Mouse (Mus musculus): Measurements from ENCODE around the gene Fbxl19. TPM values are rescaled to one million over a fixed set of nuclear protein-coding genes. Genes with fewer than 3 reads are reported as not detected.

Fbxl19 gene
- total and polyA plus RNA-seq, 3 experiments: 22.4 to 31.7 (median 28.2) TPM

DNA sequence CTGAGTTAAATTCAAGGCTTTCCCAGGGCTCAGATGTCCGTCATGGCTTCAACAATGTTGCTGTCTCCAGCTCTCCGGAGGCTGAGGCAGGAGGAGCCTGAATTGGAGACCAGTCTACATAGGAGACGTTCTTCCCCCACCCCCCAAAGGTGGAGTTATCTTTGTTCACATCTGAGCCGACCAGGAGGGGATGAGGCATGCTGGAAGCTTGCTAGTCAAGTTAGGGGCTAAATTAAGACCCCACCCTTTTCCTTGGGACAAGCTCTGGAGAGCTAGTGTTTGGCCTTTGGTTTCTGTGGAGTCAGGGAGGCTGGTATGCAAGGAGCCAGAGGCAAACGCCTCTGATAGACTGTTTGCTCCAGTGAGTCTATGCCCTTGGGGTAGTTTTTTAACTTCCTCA is 8.8 kb downstream of the Fbxl19 start:
- Histone ChIP-seq H3K4me1 (ENCODE audit: control insufficient read depth in 1 of 2, insufficient read depth in 2 of 2) (peaks cover 0 to 13% of the 10 kb centered on the region in 2 experiments; a peak in 1 of 4 replicates), H3K36me3 (replicated peaks in 1 of 2; ENCODE audit: control insufficient read depth in 1 of 2, insufficient read depth in 1 of 2, low read length in 1 of 2) (peaks cover 46 to 99% of the 10 kb centered on the region in 2 experiments), H3K9ac (ENCODE audit: insufficient read depth, low read depth) (no peak overlapping the region), H3K79me2 (replicated peaks; ENCODE audit: control insufficient read depth, extremely low read depth, insufficient read depth, poor library complexity, severe bottlenecking) (no peaks in the 10 kb centered on the region), H3K27ac (ENCODE audit: insufficient read depth, low read depth) (no peak overlapping the region), H3K9me3 (replicated peaks; ENCODE audit: low read length) (no peaks in the 10 kb centered on the region), H3K4me2 (ENCODE audit: insufficient read depth, low read depth, poor library complexity, severe bottlenecking) (no peak overlapping the region), H3K27me3 (replicated peaks) (no peaks in the 10 kb centered on the region), H3K4me3 (replicated peaks in 1 of 3; ENCODE audit: low read depth in 2 of 3, low read length in 2 of 3, poor library complexity in 1 of 3) (no peak overlapping the region)
- no peak for DNase-seq (ENCODE audit: extremely low read depth)
- TF ChIP-seq MEF2A (IDR thresholded peaks at IDR 0.05; ENCODE audit: borderline replicate concordance, low read depth, low read length): no peak
- no peak for TF ChIP-seq MAZ (IDR thresholded peaks at IDR 0.05; ENCODE audit: low read depth, low read length)
- TF ChIP-seq NELFE (IDR thresholded peaks at IDR 0.05; ENCODE audit: low read depth, low read length): no peak
- TF ChIP-seq KAT2A (IDR thresholded peaks at IDR 0.05; ENCODE audit: insufficient replicate concordance, low read length): no peak
- TF ChIP-seq GABPA (IDR thresholded peaks at IDR 0.05; ENCODE audit: insufficient replicate concordance, low read depth, low read length): no peak
- dilution Hi-C loops (cut with MboI; ENCODE audit: extremely low pct_ligation_motif_present, extremely low pct_unique_long_range_greater_than_20kb, low sequenced_read_pairs): no loop called here
- in situ Hi-C loops (cut with MboI; ENCODE audit: low pct_ligation_motif_present, low pct_unique_long_range_greater_than_20kb, low sequenced_read_pairs): loop anchor here (25.0 kb wide), 1 partner anchor 391 kb away; no protein-coding TSS in a partner anchor

DNA sequence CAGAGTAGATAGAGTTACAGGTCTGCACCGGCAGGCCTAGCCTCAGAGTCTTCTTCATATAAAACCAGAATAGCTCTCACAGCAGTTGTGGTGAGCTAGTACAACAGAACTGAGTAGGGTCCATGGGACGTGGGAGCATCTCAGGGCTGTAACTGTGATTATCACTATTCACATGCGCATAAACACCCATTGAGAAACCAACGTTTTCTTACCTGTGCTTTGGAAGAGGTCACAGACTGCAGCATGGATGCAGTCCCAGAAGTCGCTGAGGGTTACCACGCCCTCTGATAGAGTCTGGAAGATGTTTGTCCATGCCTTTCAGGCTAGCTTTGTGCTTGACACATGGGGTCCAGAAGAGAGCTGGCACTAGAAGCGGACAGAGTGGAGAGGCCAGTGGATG is 9.4 kb downstream of the Fbxl19 start:
- no peaks in the 10 kb centered on the region for H3K27me3 ChIP-seq (replicated peaks)
- no peak overlapping the region for H3K4me2 ChIP-seq (ENCODE audit: insufficient read depth, low read depth, poor library complexity, severe bottlenecking)
- H3K9me3 ChIP-seq (replicated peaks; ENCODE audit: low read length): no peaks in the 10 kb centered on the region
- no peak overlapping the region for H3K9ac ChIP-seq (ENCODE audit: insufficient read depth, low read depth)
- TF ChIP-seq ELF1 (IDR thresholded peaks at IDR 0.05; ENCODE audit: low read depth, low read length) (no peak), TBP (conservative IDR thresholded peaks at IDR 0.05; ENCODE audit: low read depth, low read length) (no peak), EP300 (IDR thresholded peaks at IDR 0.05; ENCODE audit: low read length) (no peak), NELFE (IDR thresholded peaks at IDR 0.05; ENCODE audit: low read depth, low read length) (no peak), MEF2A (IDR thresholded peaks at IDR 0.05; ENCODE audit: borderline replicate concordance, low read depth, low read length) (no peak), CTCF (conservative IDR thresholded peaks at IDR 0.05 in 1 of 2, IDR thresholded peaks at IDR 0.05 in 1 of 2; ENCODE audit: low read depth in 2 of 2, low read length in 2 of 2) (no peak), ZC3H11A (IDR thresholded peaks at IDR 0.05; ENCODE audit: low read depth, low read length) (no peak), ETS1 (conservative IDR thresholded peaks at IDR 0.05; ENCODE audit: low read depth, low read length) (no peak)
- no peak for DNase-seq (ENCODE audit: extremely low read depth)
- dilution Hi-C loops (cut with MboI; ENCODE audit: extremely low pct_ligation_motif_present, extremely low pct_unique_long_range_greater_than_20kb, low sequenced_read_pairs) (no loop called here), in situ Hi-C loops (cut with MboI; ENCODE audit: low pct_ligation_motif_present, low pct_unique_long_range_greater_than_20kb, low sequenced_read_pairs) (loop anchor here (25.0 kb wide), 1 partner anchor 391 kb away; no protein-coding TSS in a partner anchor)
- H3K27ac ChIP-seq (ENCODE audit: insufficient read depth, low read depth): no peak overlapping the region
- no peaks in the 10 kb centered on the region for H3K79me2 ChIP-seq (replicated peaks; ENCODE audit: control insufficient read depth, extremely low read depth, insufficient read depth, poor library complexity, severe bottlenecking)
- peaks cover 40 to 98% of the 10 kb centered on the region in 2 experiments for H3K36me3 ChIP-seq (replicated peaks in 1 of 2; ENCODE audit: control insufficient read depth in 1 of 2, insufficient read depth in 1 of 2, low read length in 1 of 2)
- H3K4me1 ChIP-seq (ENCODE audit: control insufficient read depth in 1 of 2, insufficient read depth in 2 of 2): peaks cover 0 to 13% of the 10 kb centered on the region in 2 experiments; a peak in 1 of 4 replicates
- no peak overlapping the region for H3K4me3 ChIP-seq (replicated peaks in 1 of 3; ENCODE audit: low read depth in 2 of 3, low read length in 2 of 3, poor library complexity in 1 of 3)

- no peaks in the 10 kb centered on the region for H3K9me3 ChIP-seq (replicated peaks; ENCODE audit: low read length)
- H3K79me2 ChIP-seq (replicated peaks; ENCODE audit: control insufficient read depth, extremely low read depth, insufficient read depth, poor library complexity, severe bottlenecking): no peaks in the 10 kb centered on the region
- H3K4me3 ChIP-seq (replicated peaks in 1 of 3; ENCODE audit: low read depth in 2 of 3, low read length in 2 of 3, poor library complexity in 1 of 3): no peak overlapping the region
- in situ Hi-C loops (cut with MboI; ENCODE audit: low pct_ligation_motif_present, low pct_unique_long_range_greater_than_20kb, low sequenced_read_pairs) (loop anchor here (5.0 to 25.0 kb wide), 3 partner anchors 77 to 657 kb away; no protein-coding TSS in a partner anchor), dilution Hi-C loops (cut with MboI; ENCODE audit: extremely low pct_ligation_motif_present, extremely low pct_unique_long_range_greater_than_20kb, low sequenced_read_pairs) (no loop called here)
- DNase-seq (ENCODE audit: extremely low read depth): no peak
- H3K4me1 ChIP-seq (ENCODE audit: control insufficient read depth in 1 of 2, insufficient read depth in 2 of 2): peaks cover 0 to 38% of the 10 kb centered on the region in 2 experiments; a peak in 2 of 4 replicates
- H3K27me3 ChIP-seq (replicated peaks): no peaks in the 10 kb centered on the region
- H3K9ac ChIP-seq (ENCODE audit: insufficient read depth, low read depth): no peak overlapping the region
- H3K27ac ChIP-seq (ENCODE audit: insufficient read depth, low read depth): no peak overlapping the region
- H3K36me3 ChIP-seq (replicated peaks in 1 of 2; ENCODE audit: control insufficient read depth in 1 of 2, insufficient read depth in 1 of 2, low read length in 1 of 2): peaks cover 20 to 68% of the 10 kb centered on the region in 2 experiments
- no peak overlapping the region for H3K4me2 ChIP-seq (ENCODE audit: insufficient read depth, low read depth, poor library complexity, severe bottlenecking)
- TF ChIP-seq MEF2A (IDR thresholded peaks at IDR 0.05; ENCODE audit: borderline replicate concordance, low read depth, low read length): no peak
- no peak for TF ChIP-seq GABPA (IDR thresholded peaks at IDR 0.05; ENCODE audit: insufficient replicate concordance, low read depth, low read length)
- TF ChIP-seq ELF1 (IDR thresholded peaks at IDR 0.05; ENCODE audit: low read depth, low read length): no peak
- TF ChIP-seq MAZ (IDR thresholded peaks at IDR 0.05; ENCODE audit: low read depth, low read length): no peak
- TF ChIP-seq MXI1 (IDR thresholded peaks at IDR 0.05; ENCODE audit: low read depth, low read length): no peak
- no peak for TF ChIP-seq PAX5 (IDR thresholded peaks at IDR 0.05; ENCODE audit: low read length)
- TF ChIP-seq KAT2A (IDR thresholded peaks at IDR 0.05; ENCODE audit: insufficient replicate concordance, low read length): no peak
- TF ChIP-seq EP300 (IDR thresholded peaks at IDR 0.05; ENCODE audit: low read length): no peak
- no peak for TF ChIP-seq ZMIZ1 (IDR thresholded peaks at IDR 0.05; ENCODE audit: low read depth, low read length)
- no peak for TF ChIP-seq TBP (conservative IDR thresholded peaks at IDR 0.05; ENCODE audit: low read depth, low read length)
- no peak for TF ChIP-seq ZC3H11A (IDR thresholded peaks at IDR 0.05; ENCODE audit: low read depth, low read length)
- no peak for TF ChIP-seq ETS1 (conservative IDR thresholded peaks at IDR 0.05; ENCODE audit: low read depth, low read length)
- no peak for TF ChIP-seq SIN3A (IDR thresholded peaks at IDR 0.05; ENCODE audit: low read length)
- no peak for TF ChIP-seq CTCF (conservative IDR thresholded peaks at IDR 0.05 in 1 of 2, IDR thresholded peaks at IDR 0.05 in 1 of 2; ENCODE audit: low read depth in 2 of 2, low read length in 2 of 2)
- TF ChIP-seq JUN (IDR thresholded peaks at IDR 0.05; ENCODE audit: insufficient read depth, low read depth, low read length): no peak
Measured at GRCm38 (mm10) chr7:127759716-127760115, 15.4 kb downstream of the Fbxl19 start.

Data from CH12.LX (cell line).